Mouse (Mus musculus) midbrain, embryonic 13.5 days (tissue): ENCODE measurements around the gene Snx1. TPM values are rescaled to one million over a fixed set of nuclear protein-coding genes. Genes with fewer than 3 reads are reported as not detected.

Source experiments
- ATAC-seq: fragments of 200-750 bp; cut with Nextera tagmentation; 2 replicates; pipeline ENCODE4 v1.8.0; 2017; ENCODE audit warnings: mild to moderate bottlenecking, moderate TSS enrichment, moderate library complexity
- H3K27ac ChIP-seq: fragments of 300-500 bp; sonication (generic); 2 replicates; pipeline ENCODE4 v1.5.1; 2015; ENCODE audit warnings: inconsistent platforms, mild to moderate bottlenecking, moderate library complexity
- H3K27me3 ChIP-seq: fragments of 300-500 bp; sonication (generic); 2 replicates; pipeline ENCODE4 v1.6.1; 2015; ENCODE audit warnings: mild to moderate bottlenecking, inconsistent platforms
- H3K36me3 ChIP-seq: fragments of 300-500 bp; sonication (generic); 2 replicates; pipeline ENCODE4 v1.6.1; 2015; ENCODE audit warnings: mild to moderate bottlenecking, inconsistent platforms
- H3K4me1 ChIP-seq: fragments of 300-500 bp; sonication (generic); replicated peaks from 2 replicates; pipeline ENCODE4 v1.6.1; 2015; ENCODE audit warnings: inconsistent platforms
- H3K4me2 ChIP-seq: fragments of 300-500 bp; sonication (generic); replicated peaks from 2 replicates; pipeline ENCODE4 v1.6.1; 2015; ENCODE audit warnings: moderate library complexity, mild to moderate bottlenecking, inconsistent platforms
- H3K4me3 ChIP-seq: fragments of 300-500 bp; sonication (generic); replicated peaks from 2 replicates; pipeline ENCODE4 v1.5.1; 2015; ENCODE audit warnings: mild to moderate bottlenecking, inconsistent platforms
- H3K9ac ChIP-seq: fragments of 300-500 bp; sonication (generic); replicated peaks from 2 replicates; pipeline ENCODE4 v1.6.1; 2015; ENCODE audit warnings: mild to moderate bottlenecking, inconsistent platforms
- H3K9me3 ChIP-seq: fragments of 300-500 bp; sonication (generic); 2 replicates; pipeline ENCODE4 v1.6.1; 2016; ENCODE audit warnings: mild to moderate bottlenecking, inconsistent platforms
- WGBS: fragments of 180-500 bp; shearing (Covaris S2); methylation state at CpG from one replicate; pipeline ENCODE4 v1.1.7; 2015; 5-methylcytosine and 5-hydroxymethylcytosine counted together
- polyA plus RNA-seq: library from polyadenylated mRNA; unstranded; fragments of >200 nt; fragmentation: Nextera tagmentation; extraction: Ambion mirVana; gene quantifications from 2 replicates; pipeline ENCODE4 v1.2.1, GENCODE M21; 2015

Gene Snx1
- polyA plus RNA-seq, 1 experiment from 2014 or later, result 104 TPM

DNA sequence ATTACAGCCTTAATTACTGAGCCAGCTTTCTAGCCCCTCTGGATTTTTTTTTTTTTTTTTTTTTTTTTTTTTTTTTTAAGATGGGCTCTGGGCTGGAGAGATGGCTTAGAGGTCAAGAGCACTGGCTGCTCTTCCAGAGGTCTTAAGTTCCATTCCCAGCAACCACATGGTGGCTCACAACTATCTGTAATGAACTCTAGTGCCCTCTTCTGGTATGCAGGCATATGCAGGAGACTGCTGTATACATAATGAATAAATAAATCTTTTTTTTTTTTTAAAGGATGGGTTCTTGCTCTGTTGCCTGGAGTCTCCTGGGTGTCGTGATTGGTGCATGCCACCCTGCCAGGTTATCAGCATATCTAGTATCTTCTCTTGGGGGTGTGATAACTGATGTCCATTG is 29.1 kb upstream of the Snx1 start:
- Histone ChIP-seq H3K27me3 (peaks cover 36% of the 10 kb centered on the region), H3K4me3 (no peak overlapping the region), H3K9ac (no peak overlapping the region), H3K9me3 (no peaks in the 10 kb centered on the region), H3K27ac (no peak overlapping the region), H3K4me2 (no peak overlapping the region), H3K4me1 (peaks cover 6% of the 10 kb centered on the region), H3K36me3 (no peaks in the 10 kb centered on the region)
- 89% methylated on average over 1 of the region's 1 CpGs for WGBS
- no peak for ATAC-seq

DNA sequence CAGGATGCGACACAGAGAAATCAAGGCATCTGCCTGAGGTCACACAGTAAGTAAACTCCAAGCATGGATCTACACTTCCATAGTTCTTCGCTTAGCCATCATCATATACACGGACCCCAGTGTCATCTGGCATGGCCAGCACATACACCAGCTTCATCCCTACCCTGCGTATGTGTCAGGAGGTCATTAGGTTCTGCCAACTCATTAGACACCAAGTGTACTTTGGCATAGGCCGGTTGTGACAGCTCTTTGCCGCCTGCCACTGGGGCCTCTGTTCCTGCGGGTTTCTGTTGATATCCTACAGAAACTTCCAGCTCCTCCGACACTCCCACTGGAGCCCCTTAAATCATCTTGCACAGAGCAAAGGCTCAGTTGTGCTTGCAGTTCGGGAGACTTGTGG is 27.6 kb upstream of the Snx1 start:
- H3K9me3 ChIP-seq, result no peaks in the 10 kb centered on the region
- H3K4me2 ChIP-seq, result no peak overlapping the region
- no peaks in the 10 kb centered on the region for H3K36me3 ChIP-seq
- no peak overlapping the region for H3K4me3 ChIP-seq
- no peak for ATAC-seq
- H3K27me3 ChIP-seq, result peaks cover 30% of the 10 kb centered on the region
- no peak overlapping the region for H3K27ac ChIP-seq
- H3K4me1 ChIP-seq, result peaks cover 6% of the 10 kb centered on the region
- H3K9ac ChIP-seq, result no peak overlapping the region
- 94% methylated on average over 9 of the region's 9 CpGs for WGBS

DNA sequence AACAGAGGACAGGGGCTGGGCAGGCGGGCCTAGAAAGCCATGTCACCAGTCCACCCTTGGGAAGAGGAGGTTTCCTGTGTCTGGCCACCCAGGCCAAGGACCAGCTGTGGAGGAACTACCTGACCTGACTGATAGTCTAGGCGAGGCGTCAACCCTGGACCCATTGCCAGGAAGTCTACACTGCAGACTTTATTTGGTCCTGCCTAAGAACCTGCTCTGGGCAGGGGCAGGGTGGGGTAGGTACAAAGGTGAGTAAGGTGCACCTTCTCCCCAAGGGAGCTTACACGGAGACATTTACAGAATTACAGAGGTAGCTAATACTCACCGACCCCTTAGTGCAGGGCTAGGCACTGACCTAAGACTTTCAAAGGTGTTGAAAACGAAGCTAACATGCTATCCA is 27.2 kb upstream of the Snx1 start:
- H3K27ac ChIP-seq, result no peak overlapping the region
- peaks cover 26% of the 10 kb centered on the region for H3K27me3 ChIP-seq
- no peak overlapping the region for H3K9ac ChIP-seq
- no peak overlapping the region for H3K4me3 ChIP-seq
- 90% methylated on average over 6 of the region's 6 CpGs for whole genome bisulfite sequencing
- H3K4me1 ChIP-seq, result peaks cover 6% of the 10 kb centered on the region
- no peaks in the 10 kb centered on the region for H3K36me3 ChIP-seq
- ATAC-seq, result no peak
- no peaks in the 10 kb centered on the region for H3K9me3 ChIP-seq
- no peak overlapping the region for H3K4me2 ChIP-seq

DNA sequence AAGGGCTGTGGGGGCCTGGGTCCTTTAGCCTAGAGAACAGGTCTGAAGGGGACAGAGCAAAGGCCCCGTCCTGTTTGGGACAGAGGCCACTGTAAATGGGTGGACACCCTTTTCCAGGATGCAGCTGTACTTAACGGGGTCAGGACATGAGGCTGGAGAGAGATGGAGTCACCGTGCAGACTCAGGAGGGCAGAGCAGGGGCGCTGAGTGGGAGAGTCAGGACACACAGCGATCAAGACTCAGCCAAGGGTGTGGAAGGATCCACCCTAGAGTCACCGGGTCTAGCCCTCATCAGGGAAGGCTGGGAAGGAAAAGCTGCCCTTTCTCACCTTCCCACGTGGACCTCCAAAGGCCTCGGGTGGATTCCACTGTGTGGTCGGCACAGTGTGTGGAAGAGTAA is 25.6 kb upstream of the Snx1 start:
- Histone ChIP-seq H3K27ac (no peak overlapping the region), H3K36me3 (no peaks in the 10 kb centered on the region), H3K4me3 (no peak overlapping the region), H3K9me3 (no peaks in the 10 kb centered on the region), H3K4me2 (no peak overlapping the region), H3K9ac (no peak overlapping the region), H3K4me1 (no peaks in the 10 kb centered on the region), H3K27me3 (peaks cover 10% of the 10 kb centered on the region)
- ATAC-seq, result no peak
- 78% methylated on average over 9 of the region's 9 CpGs for WGBS

DNA sequence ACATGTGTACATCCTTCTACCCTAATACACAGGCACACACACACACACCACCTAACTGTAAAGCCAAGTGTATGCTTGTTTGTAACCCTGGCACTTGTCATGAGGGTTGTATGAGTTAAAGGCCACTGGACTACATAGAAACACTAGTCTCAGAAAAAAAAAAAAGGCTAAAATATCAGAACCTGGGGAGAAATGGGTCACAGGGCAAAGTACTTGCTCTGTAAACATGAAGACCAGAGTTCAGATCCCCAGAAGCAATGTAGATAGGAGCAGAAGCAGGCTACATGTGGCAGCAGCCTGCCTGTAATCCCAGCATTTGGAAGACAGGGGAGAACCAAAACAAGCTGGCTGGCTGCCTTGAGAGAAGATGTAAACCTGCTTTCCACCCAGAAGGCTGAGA is 19.8 kb upstream of the Snx1 start:
- no peak for ATAC-seq
- Histone ChIP-seq H3K4me1 (no peaks in the 10 kb centered on the region), H3K9ac (no peak overlapping the region), H3K4me3 (no peak overlapping the region), H3K36me3 (0 out of 2 replicates have a peak, but pooled peaks cover 3% of the 10 kb centered on the region), H3K27me3 (no peaks in the 10 kb centered on the region), H3K4me2 (no peak overlapping the region), H3K9me3 (no peaks in the 10 kb centered on the region), H3K27ac (no peak overlapping the region)

DNA sequence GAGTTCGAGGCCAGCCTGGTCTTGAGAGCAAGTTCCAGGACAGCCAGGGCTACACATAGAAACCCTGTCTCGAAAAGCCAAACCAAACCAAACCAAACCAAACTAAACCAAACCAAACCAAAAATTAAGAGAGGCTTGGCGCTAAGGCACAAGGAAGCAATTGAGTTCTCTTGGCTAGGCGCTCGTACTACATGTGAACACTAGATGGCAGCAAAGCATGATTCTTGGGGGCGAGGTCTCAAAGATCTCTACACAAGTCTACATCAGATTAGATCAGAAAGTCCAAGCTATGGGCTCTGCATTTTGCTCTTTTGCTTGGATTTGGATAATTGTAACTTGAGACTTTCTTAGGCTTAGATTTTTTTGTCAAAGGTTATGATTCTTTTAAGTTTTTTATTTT is 17.9 kb upstream of the Snx1 start:
- Histone ChIP-seq H3K9me3 (no peaks in the 10 kb centered on the region), H3K4me3 (no peak overlapping the region), H3K4me1 (no peaks in the 10 kb centered on the region), H3K27me3 (no peaks in the 10 kb centered on the region), H3K36me3 (peaks cover 17% of the 10 kb centered on the region), H3K4me2 (no peak overlapping the region), H3K9ac (no peak overlapping the region), H3K27ac (no peak overlapping the region)
- WGBS, result 5% methylated on average over 6 of the region's 6 CpGs
- 0 out of 2 replicates have a peak, but pooled peaks have one; percentile 55 for ATAC-seq

DNA sequence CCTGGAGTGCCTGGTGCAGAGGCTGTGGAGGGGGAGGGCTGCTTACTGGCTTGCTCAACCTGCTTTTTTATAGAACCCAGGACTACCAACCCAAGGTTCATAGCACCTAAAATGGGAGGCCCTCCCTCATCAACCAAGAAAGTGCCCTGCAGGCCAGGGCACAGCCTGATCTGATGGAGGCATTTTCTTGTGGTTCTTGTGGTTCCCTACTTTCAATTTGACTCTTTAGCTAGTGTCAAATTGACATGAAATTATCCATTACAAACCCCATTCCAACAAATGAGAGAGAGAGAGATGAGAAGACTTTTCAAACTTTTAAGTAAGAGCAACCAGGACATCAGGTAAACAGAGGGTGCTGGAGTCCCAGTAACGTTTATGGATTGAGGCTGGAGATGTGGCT is 15.9 kb upstream of the Snx1 start:
- Histone ChIP-seq H3K27me3 (no peaks in the 10 kb centered on the region), H3K27ac (no peak overlapping the region), H3K4me3 (no peak overlapping the region), H3K9ac (no peak overlapping the region), H3K9me3 (no peaks in the 10 kb centered on the region), H3K4me1 (no peaks in the 10 kb centered on the region), H3K4me2 (no peak overlapping the region), H3K36me3 (peaks cover 35% of the 10 kb centered on the region)
- no peak for ATAC-seq
- 70% methylated on average over 1 of the region's 1 CpGs for WGBS

DNA sequence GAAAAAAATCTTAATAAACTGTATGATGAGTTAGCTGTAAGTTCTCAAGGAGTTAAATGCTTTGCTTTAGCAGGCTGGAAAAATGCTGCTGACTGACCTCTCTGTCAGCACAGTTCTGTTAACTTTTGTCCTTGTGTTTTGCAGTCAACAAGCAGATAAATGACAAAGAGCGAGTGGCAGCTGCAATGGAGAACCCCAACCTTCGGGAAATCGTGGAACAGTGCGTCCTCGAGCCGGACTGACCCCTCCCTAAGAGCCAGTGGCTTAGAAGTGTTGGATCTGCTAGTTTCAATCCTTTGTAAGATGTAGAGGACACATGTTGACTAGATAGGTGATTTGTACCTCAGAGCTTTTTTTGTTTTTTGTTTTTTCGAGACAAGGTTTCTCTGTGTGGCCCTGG is 11.8 kb upstream of the Snx1 start:
- Histone ChIP-seq H3K27me3 (no peaks in the 10 kb centered on the region), H3K9me3 (no peaks in the 10 kb centered on the region), H3K4me2 (no peak overlapping the region), H3K4me1 (no peaks in the 10 kb centered on the region), H3K4me3 (no peak overlapping the region), H3K9ac (no peak overlapping the region), H3K27ac (no peak overlapping the region), H3K36me3 (peaks cover 68% of the 10 kb centered on the region)
- ATAC-seq, result no peak
- WGBS, result 89% methylated on average over 7 of the region's 7 CpGs

DNA sequence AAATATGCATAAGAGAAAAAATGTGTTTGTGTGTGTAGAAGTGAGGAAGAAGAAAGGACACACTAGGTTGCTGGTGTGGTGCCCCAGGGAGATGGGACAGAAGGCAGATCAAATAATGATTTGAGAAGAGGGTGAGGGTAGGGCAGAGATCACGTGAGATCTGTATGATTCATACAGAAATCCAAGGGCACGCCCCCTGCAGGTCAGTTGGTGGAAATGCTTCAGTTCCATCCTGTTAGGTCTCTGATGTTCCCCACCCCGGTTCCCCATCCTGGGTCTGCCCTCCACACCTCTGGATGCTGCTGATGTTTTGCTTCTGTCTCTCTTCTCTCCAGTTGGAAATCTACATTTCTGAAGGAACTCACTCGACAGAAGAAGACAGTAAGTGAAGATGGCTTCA is 9.6 kb upstream of the Snx1 start:
- Histone ChIP-seq H3K4me3 (no peak overlapping the region), H3K27ac (no peak overlapping the region), H3K4me2 (no peak overlapping the region), H3K4me1 (no peaks in the 10 kb centered on the region), H3K36me3 (peaks cover 70% of the 10 kb centered on the region), H3K27me3 (no peaks in the 10 kb centered on the region), H3K9ac (no peak overlapping the region), H3K9me3 (no peaks in the 10 kb centered on the region)
- no peak for ATAC-seq
- 50% methylated on average over 4 of the region's 4 CpGs for WGBS

DNA sequence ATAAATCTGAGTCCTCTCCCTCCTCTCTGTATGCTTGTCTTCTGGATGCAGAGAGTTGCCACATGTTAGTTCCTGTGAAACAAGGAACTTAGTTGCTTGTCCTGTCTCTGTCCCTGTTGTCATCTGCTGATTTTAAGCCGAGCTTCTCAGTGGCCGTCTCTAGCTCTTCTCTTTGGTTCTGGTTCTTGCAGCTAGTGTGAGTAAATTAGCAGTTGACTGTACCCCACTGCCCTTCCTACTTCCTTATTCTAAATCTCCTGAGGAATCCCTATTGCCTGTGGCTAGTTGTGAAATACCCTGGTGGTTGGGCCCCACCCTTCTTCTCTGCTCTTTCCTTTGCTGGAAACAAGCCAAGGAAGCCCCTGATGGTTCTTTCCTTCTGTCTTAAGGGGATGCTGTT is 5.1 kb upstream of the Snx1 start:
- H3K9ac ChIP-seq, result no peak overlapping the region
- H3K4me3 ChIP-seq, result no peak overlapping the region
- H3K9me3 ChIP-seq, result no peaks in the 10 kb centered on the region
- peaks cover 13% of the 10 kb centered on the region for H3K4me1 ChIP-seq
- no peak overlapping the region for H3K27ac ChIP-seq
- no peak for ATAC-seq
- H3K27me3 ChIP-seq, result no peaks in the 10 kb centered on the region
- no peak overlapping the region for H3K4me2 ChIP-seq
- WGBS, result 98% methylated on average over 2 of the region's 2 CpGs
- H3K36me3 ChIP-seq, result peaks cover 34% of the 10 kb centered on the region

DNA sequence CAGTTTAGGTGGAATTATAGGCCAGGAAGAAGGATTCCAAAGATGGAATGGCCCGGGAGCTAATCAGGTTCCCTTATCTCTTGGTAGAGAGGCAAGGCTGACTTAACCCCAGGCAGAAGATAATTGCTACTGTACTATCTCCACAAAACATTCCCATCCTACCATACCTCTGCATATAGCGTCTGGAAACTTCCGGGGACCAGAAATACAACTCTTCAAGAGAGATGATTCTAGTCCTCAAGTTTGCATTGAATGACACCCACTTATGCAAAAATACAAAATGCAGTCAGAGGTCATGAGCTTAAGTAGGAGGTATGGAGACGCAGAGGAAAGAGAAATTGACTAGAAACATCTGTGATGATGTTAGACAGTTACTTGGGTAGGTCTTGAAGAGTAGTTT is 1.5 kb upstream of the Snx1 start:
- H3K4me1 ChIP-seq, result peaks cover 31% of the 10 kb centered on the region
- no peak overlapping the region for H3K27ac ChIP-seq
- H3K4me2 ChIP-seq, result peak overlapping the region; percentile 73
- peaks cover 5% of the 10 kb centered on the region for H3K36me3 ChIP-seq
- H3K27me3 ChIP-seq, result no peaks in the 10 kb centered on the region
- 95% methylated on average over 4 of the region's 4 CpGs for WGBS
- peak overlapping the region; percentile 55; the same call in 1 of the 2 replicates for H3K4me3 ChIP-seq
- H3K9me3 ChIP-seq, result no peaks in the 10 kb centered on the region
- H3K9ac ChIP-seq, result no peak overlapping the region; the same call in 1 of the 2 replicates
- no peak for ATAC-seq

DNA sequence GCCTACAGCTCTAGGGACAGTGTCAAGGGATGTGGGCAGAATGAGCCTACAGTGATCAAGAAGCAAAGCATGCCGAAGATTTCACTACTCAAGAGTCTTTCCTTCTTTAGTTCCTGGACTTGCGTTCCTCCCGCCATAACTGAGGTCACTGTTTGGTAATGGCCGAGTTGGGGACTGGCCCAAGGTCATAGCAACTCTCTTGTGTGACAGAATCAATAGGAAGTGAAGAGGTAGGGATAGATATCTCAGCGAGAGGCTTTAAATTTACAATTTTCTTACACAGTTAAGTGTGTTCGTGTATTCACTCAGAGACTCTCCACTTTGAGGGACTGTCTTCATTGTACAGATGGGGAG is 783 bp upstream of the Snx1 start:
- peak overlapping the region; percentile 71 for H3K9ac ChIP-seq

More for the DNA sequence above, 783 bp upstream of the Snx1 start:
- Histone ChIP-seq H3K36me3 (peaks cover 3% of the 10 kb centered on the region; the same call in 1 of the 2 replicates), H3K27me3 (no peaks in the 10 kb centered on the region), H3K4me3 (peak overlapping the region; percentile 55), H3K27ac (peak overlapping the region; percentile 60; the same call in 1 of the 2 replicates), H3K4me2 (peak overlapping the region; percentile 73), H3K4me1 (peaks cover 38% of the 10 kb centered on the region), H3K9me3 (no peaks in the 10 kb centered on the region)
- no peak for ATAC-seq
- WGBS, result 51% methylated on average over 6 of the region's 6 CpGs
